Mouse (Mus musculus) midbrain, embryonic 16.5 days (tissue): Measurements from ENCODE around the gene Ablim1. TPM values are rescaled to one million over a fixed set of nuclear protein-coding genes. Genes with fewer than 3 reads are reported as not detected.

Source experiments
- ATAC-seq: fragments of 200-750 bp; cut with Nextera tagmentation; 2 replicates; pipeline ENCODE4 v1.8.0; 2017; ENCODE audit warnings: moderate TSS enrichment
- H3K27ac ChIP-seq: fragments of 300-500 bp; sonication (generic); 2 replicates; pipeline ENCODE4 v1.5.1; 2014; ENCODE audit warnings: mild to moderate bottlenecking, low read length, mixed read lengths
- H3K27me3 ChIP-seq: fragments of 300-500 bp; sonication (generic); 2 replicates; pipeline ENCODE4 v1.6.1; 2014; ENCODE audit warnings: low read depth, low read length, mixed read lengths; ENCODE audit not compliant: control insufficient read depth, insufficient read depth
- H3K36me3 ChIP-seq: fragments of 300-500 bp; sonication (generic); 2 replicates; pipeline ENCODE4 v1.6.1; 2014; ENCODE audit warnings: mild to moderate bottlenecking, low read length, moderate library complexity, mixed read lengths; ENCODE audit not compliant: control insufficient read depth, insufficient read depth
- H3K4me1 ChIP-seq: fragments of 300-500 bp; sonication (generic); 2 replicates; pipeline ENCODE4 v1.6.1; 2014; ENCODE audit warnings: mild to moderate bottlenecking, low read length, mixed read lengths; ENCODE audit not compliant: control insufficient read depth, insufficient read depth
- H3K4me2 ChIP-seq: fragments of 300-500 bp; sonication (generic); 2 replicates; pipeline ENCODE4 v1.6.1; 2014; ENCODE audit warnings: mild to moderate bottlenecking, low read length, mixed read lengths
- H3K4me3 ChIP-seq: fragments of 300-500 bp; sonication (generic); 2 replicates; pipeline ENCODE4 v1.5.1; 2014; ENCODE audit warnings: low read depth, mild to moderate bottlenecking, low read length, moderate library complexity, mixed read lengths
- H3K9ac ChIP-seq: fragments of 300-500 bp; sonication (generic); 2 replicates; pipeline ENCODE4 v1.6.1; 2014; ENCODE audit warnings: low read depth, low read length, mixed read lengths
- H3K9me3 ChIP-seq: fragments of 300-500 bp; sonication (generic); replicated peaks from 2 replicates; pipeline ENCODE4 v1.6.1; 2014; ENCODE audit warnings: mild to moderate bottlenecking, low read length, mixed read lengths; ENCODE audit not compliant: control insufficient read depth, poor library complexity, severe bottlenecking
- WGBS: fragments of 180-500 bp; shearing (Covaris S2); extraction: QIAGEN DNeasy Blood & Tissue Kit; methylation state at CpG from one replicate; pipeline ENCODE4 v1.1.7; 2014; 5-methylcytosine and 5-hydroxymethylcytosine counted together
- polyA plus RNA-seq: library from polyadenylated mRNA; unstranded; fragments of >200 nt; fragmentation: Nextera tagmentation; extraction: Ambion mirVana; gene quantifications from 2 replicates; pipeline ENCODE4 v1.2.1, GENCODE M21; 2015

Ablim1 gene
- polyA plus RNA-seq, 1 experiment from 2014 or later = 66.2 TPM

DNA sequence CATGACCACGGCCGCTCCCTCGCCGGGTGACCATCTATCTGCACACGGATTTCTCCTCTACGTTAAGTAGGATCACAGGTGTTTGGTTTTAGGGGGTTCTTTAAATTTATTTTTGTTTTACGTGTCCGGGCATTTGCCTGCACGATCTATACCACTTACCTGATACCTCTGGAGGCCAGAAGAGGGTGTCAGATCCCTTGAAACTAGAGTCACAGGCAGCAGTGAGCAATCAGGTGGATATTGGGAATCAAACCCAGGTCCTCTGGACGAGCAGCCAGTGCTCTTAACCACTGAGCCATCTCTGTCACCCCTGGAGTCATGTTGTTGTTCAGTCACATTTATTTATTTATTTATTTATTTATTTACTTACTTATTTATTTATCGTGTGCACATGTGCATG, 15.6 kb upstream of the Ablim1 start:
- no peak overlapping the region for H3K27ac ChIP-seq
- no peak overlapping the region for H3K4me2 ChIP-seq
- H3K9me3 ChIP-seq = peaks cover 2% of the 10 kb centered on the region; the same call in 1 of the 2 replicates
- H3K36me3 ChIP-seq = no peaks in the 10 kb centered on the region
- ATAC-seq = no peak
- H3K9ac ChIP-seq = no peak overlapping the region
- 82% methylated on average over 11 of the region's 11 CpGs for WGBS
- H3K4me3 ChIP-seq = no peak overlapping the region
- no peaks in the 10 kb centered on the region for H3K4me1 ChIP-seq
- H3K27me3 ChIP-seq = no peaks in the 10 kb centered on the region

DNA sequence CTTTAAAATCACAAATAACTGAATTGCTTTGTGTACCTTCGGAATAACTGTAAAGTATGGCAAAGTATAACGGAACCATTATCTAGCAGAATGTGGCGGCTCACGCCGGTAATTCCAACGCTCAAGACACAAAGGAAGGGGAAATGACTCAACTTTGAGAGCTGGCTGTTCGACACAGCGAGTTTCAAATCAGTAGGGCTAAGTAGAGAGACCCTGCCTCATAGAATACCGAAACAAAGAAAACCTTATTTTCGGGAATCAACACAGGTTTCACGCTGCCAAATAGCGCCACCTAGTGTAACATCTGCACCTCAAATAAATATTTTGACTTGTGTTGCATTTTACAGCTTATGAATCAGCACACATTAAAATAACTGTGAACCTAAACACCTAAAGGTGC, 14.1 kb upstream of the Ablim1 start:
- Histone ChIP-seq H3K9ac (no peak overlapping the region), H3K4me1 (no peaks in the 10 kb centered on the region), H3K9me3 (peaks cover 2% of the 10 kb centered on the region; the same call in 1 of the 2 replicates), H3K27ac (no peak overlapping the region), H3K4me3 (no peak overlapping the region), H3K36me3 (no peaks in the 10 kb centered on the region), H3K27me3 (no peaks in the 10 kb centered on the region), H3K4me2 (no peak overlapping the region)
- WGBS = 65% methylated on average over 12 of the region's 12 CpGs
- ATAC-seq = no peak

DNA sequence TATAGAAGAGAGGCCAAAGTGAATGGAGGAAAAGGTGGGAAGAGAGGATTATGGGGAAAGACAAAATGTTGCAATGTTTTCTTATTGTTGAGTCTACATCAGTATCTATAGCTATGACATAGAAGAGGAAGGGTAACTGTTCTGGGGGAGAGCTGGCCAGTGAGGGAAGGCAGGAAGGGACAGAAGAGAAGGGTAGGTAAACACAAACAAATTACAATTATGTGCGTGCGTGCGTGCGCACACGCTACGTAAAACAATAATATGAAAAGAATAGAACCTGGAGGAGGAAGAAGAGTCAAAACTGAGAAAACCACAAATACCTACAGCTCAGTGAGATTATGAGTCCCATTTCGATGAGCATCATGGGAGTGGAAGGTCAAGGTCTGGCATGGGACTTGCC, 13.6 kb upstream of the Ablim1 start:
- H3K9ac ChIP-seq = no peak overlapping the region
- no peak overlapping the region for H3K4me2 ChIP-seq
- no peaks in the 10 kb centered on the region for H3K27me3 ChIP-seq
- peaks cover 2% of the 10 kb centered on the region; the same call in 1 of the 2 replicates for H3K9me3 ChIP-seq
- WGBS = 98% methylated on average over 7 of the region's 7 CpGs
- no peaks in the 10 kb centered on the region for H3K4me1 ChIP-seq
- H3K36me3 ChIP-seq = no peaks in the 10 kb centered on the region
- ATAC-seq = no peak
- no peak overlapping the region for H3K4me3 ChIP-seq
- no peak overlapping the region for H3K27ac ChIP-seq

DNA sequence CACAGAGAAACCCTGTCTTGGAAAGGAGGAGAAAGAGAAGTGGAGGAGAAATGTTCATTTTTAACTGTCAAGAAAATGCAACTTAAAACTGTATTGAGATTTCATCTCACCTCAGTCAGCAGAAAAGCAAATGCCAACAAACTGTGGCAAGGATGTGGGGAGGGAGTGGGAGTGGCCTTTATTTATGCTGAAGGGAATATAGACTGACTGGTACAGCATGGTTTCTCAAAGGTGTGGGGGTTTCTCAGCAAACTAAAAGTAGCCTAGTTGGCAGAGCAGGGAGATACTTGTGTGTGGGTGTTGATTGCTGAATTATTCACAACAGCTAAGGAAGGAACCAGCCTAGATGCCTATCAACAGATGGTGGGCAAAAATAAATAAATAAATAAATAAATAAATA, 13.0 kb upstream of the Ablim1 start:
- H3K4me2 ChIP-seq = no peak overlapping the region
- H3K4me3 ChIP-seq = no peak overlapping the region
- H3K27me3 ChIP-seq = no peaks in the 10 kb centered on the region
- H3K4me1 ChIP-seq = no peaks in the 10 kb centered on the region
- no peak overlapping the region for H3K27ac ChIP-seq
- H3K9ac ChIP-seq = no peak overlapping the region
- no peaks in the 10 kb centered on the region for H3K36me3 ChIP-seq
- no peak for ATAC-seq
- peaks cover 2% of the 10 kb centered on the region; the same call in 1 of the 2 replicates for H3K9me3 ChIP-seq

DNA sequence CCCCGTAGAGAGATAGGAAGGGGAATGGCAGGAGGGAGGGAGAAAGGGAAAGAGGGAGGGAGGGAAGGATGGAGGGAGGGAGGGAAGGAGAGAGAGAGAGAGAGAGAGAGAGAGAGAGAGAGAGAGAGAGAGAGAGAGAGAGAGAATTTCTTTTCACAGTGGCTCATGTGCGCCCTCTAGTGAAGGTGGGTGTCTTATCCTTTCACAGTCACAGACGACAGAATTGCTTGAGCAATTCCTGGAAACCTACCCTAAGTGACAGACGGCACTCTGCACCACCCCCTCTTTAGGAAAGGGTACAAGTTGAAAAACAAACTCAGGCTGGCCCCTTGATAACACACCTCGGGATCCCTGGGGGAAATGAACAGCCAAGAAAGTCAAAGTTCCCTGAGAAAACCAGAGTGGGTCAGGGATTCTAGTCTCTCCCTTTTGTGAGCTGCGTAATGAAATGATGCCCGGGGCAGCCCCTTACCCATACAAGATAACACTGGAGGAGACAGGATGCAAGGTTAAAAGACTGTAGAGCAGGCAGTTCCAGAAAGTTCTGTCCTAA, 11.1 kb upstream of the Ablim1 start:
- H3K9ac ChIP-seq = no peak overlapping the region
- no peaks in the 10 kb centered on the region for H3K36me3 ChIP-seq
- no peak overlapping the region for H3K4me3 ChIP-seq
- peak; percentile 39; the same call in 1 of the 2 replicates for ATAC-seq
- no peaks in the 10 kb centered on the region for H3K4me1 ChIP-seq
- no peak overlapping the region for H3K4me2 ChIP-seq
- no peaks in the 10 kb centered on the region for H3K27me3 ChIP-seq
- WGBS = 35% methylated on average over 7 of the region's 7 CpGs
- H3K9me3 ChIP-seq = peaks cover 2% of the 10 kb centered on the region; the same call in 1 of the 2 replicates
- H3K27ac ChIP-seq = no peak overlapping the region

DNA sequence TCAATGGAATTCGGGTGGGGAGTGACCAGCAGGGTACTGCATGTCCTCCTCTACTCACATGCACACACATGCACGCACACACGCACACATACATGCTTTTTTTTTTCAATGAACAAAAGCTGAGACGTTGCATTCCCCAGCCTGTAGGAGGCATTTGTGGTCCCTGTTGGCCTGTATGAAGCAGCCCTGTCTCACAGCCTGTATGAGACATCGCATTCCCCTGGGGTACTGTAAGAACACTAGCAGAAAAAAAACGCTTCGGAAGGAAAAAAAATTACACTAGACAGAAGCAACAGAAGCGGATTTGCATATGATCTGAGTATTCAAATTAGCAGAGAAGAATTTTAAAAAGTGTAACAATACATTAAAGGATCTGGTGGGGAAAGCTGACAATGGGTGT, 8.4 kb upstream of the Ablim1 start:
- 69% methylated on average over 8 of the region's 8 CpGs for WGBS

DNA sequence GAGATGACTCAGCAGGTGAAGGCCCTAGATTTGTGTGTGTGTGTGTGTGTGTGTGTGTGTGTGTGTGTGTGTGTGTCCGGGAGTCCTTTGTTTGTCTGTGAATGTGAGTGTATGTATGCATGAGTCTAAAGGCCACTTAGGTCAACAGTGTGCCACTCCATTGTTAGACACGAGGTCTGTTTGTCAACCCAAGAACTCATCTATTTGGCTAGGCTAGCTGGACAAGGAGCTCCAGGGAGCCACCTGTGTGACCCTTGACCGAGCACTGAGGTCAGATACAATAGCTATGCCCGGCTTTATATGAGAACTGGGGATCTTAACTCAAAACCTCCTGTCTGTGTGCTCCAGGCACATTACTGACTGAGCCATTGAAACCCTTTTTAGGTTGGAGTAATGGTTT, 7.8 kb upstream of the Ablim1 start:
- no peak for ATAC-seq
- no peaks in the 10 kb centered on the region for H3K4me1 ChIP-seq

More for the DNA sequence above, 8.4 kb upstream of the Ablim1 start:
- Histone ChIP-seq H3K36me3 (no peaks in the 10 kb centered on the region), H3K9ac (no peak overlapping the region), H3K4me1 (no peaks in the 10 kb centered on the region), H3K4me2 (no peak overlapping the region), H3K27ac (no peak overlapping the region; the same call in 1 of the 2 replicates), H3K27me3 (no peaks in the 10 kb centered on the region), H3K4me3 (no peak overlapping the region), H3K9me3 (no peaks in the 10 kb centered on the region)
- no peak for ATAC-seq

DNA sequence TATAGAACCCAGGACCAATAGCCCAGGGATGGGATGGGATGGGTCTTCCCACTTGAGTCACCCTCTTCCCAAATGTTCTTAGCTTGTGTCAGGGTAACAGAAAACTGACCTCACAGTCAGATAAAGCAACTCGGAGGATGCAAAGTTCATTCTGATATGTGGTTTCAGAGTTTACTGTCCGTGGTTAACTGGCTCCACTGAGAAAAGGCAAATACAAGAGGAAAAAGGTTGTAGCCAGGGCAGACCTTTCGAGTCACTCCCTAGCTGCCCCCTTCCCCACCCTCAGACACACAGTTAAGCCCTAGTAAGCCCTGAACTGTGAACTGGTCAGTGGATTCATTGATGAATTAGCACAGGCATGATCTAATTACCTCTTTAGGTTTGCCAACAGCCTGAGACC, 7.1 kb upstream of the Ablim1 start:
- WGBS = 90% methylated on average over 3 of the region's 3 CpGs

More for the DNA sequence above, 7.8 kb upstream of the Ablim1 start:
- H3K27ac ChIP-seq = no peak overlapping the region
- H3K4me2 ChIP-seq = no peak overlapping the region
- no peaks in the 10 kb centered on the region for H3K27me3 ChIP-seq
- no peaks in the 10 kb centered on the region for H3K9me3 ChIP-seq
- WGBS = 71% methylated on average over 4 of the region's 4 CpGs
- H3K4me3 ChIP-seq = no peak overlapping the region
- no peaks in the 10 kb centered on the region for H3K36me3 ChIP-seq
- no peak overlapping the region for H3K9ac ChIP-seq

DNA sequence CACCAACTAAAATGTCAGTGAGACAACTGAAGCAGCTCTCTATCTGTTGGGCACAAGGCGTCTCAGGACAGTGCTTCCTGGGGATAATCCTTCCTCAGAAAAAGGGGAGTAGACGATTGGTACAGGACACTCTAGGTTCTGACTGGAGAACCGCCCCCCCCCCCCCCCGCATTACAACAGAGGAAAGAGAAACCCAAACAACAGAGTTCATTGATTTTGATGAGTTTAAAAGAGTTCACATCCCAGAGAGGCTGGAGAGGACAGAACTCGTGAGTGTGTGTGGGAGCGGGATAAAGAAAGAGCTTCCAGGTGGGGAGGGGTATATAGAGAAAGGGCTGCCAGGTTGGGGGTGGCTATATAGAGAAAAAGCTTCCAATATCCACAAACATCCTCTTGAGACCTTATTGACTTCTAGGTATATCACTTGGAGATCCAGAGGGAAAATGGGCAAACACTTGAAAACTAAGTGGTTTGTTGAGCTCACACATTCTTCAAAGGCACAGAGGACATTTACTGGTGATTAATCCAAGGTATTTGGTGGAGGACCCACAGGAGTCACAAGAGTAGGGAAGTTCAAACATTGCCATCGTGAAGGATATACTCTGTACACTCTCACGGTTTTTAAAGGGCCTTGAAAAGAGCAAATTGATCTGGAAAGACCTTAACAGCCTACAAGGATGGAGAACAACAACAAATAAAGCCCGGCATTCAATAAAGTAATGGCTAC, 6.1 kb upstream of the Ablim1 start:
- 75% methylated on average over 9 of the region's 9 CpGs for WGBS
- Histone ChIP-seq H3K4me3 (no peak overlapping the region), H3K9me3 (no peaks in the 10 kb centered on the region), H3K27ac (no peak overlapping the region), H3K9ac (no peak overlapping the region), H3K36me3 (no peaks in the 10 kb centered on the region), H3K27me3 (no peaks in the 10 kb centered on the region), H3K4me1 (no peaks in the 10 kb centered on the region), H3K4me2 (no peak overlapping the region)
- ATAC-seq = no peak

More for the DNA sequence above, 7.1 kb upstream of the Ablim1 start:
- no peak overlapping the region for H3K9ac ChIP-seq
- no peak overlapping the region for H3K4me2 ChIP-seq
- H3K27ac ChIP-seq = no peak overlapping the region
- no peak overlapping the region for H3K4me3 ChIP-seq
- no peaks in the 10 kb centered on the region for H3K9me3 ChIP-seq
- no peak for ATAC-seq
- H3K4me1 ChIP-seq = no peaks in the 10 kb centered on the region
- no peaks in the 10 kb centered on the region for H3K36me3 ChIP-seq
- H3K27me3 ChIP-seq = no peaks in the 10 kb centered on the region
